8 mouse cellular contexts compared by ENCODE assay signal in genomic region chr16:32643661-32644061, GRCm38 (mm10). TPM values are rescaled to one million over a fixed set of nuclear protein-coding genes. Genes with fewer than 3 reads are reported as not detected.
DNase-seq lines count a peak whose midpoint lies in the region; ATAC-seq and TF ChIP-seq lines count a peak whose summit lies in the region.

Tnk2 (plus strand) TSS chr16:32643874.

- WGBS in heart, embryonic 11.5 days (ENCODE audit: insufficient replicate concordance): 2% methylated on average over 23 of the region's 40 CpGs
- under 1% methylated on average over 29 of the region's 40 CpGs for WGBS in kidney, embryonic 16.5 days
- WGBS in liver, adult 2 months: 7% methylated on average over 38 of the region's 40 CpGs
- under 1% methylated on average over 25 of the region's 40 CpGs for WGBS in stomach, embryonic 15.5 days

- peak; percentile 89 for ATAC-seq in heart, embryonic 11.5 days (replicated peaks; ENCODE audit: insufficient number of reproducible peaks, low FRiP score, low TSS enrichment)
- peak; percentile 88 for ATAC-seq in kidney, embryonic 16.5 days (ENCODE audit: low FRiP score, low TSS enrichment)
- peak; percentile 88 for ATAC-seq in stomach, embryonic 15.5 days (ENCODE audit: insufficient read depth, low FRiP score, low read depth)

- H3K9ac ChIP-seq in heart, embryonic 11.5 days (ENCODE audit: low read depth, low read length): peak within 1 kb of the TSS; percentile 90
- peak within 1 kb of the TSS; percentile 90 for H3K9ac ChIP-seq in kidney, embryonic 16.5 days (replicated peaks; ENCODE audit: low read length)
- peak within 1 kb of the TSS; percentile 97 for H3K9ac ChIP-seq in liver, adult 2 months (ENCODE audit: low read depth, low read length)
- peak within 1 kb of the TSS; percentile 86 for H3K9ac ChIP-seq in stomach, embryonic 15.5 days

- TF ChIP-seq CTCF in embryonic fibroblast, embryonic 13.5 days (IDR thresholded peaks at IDR 0.05; ENCODE audit: borderline replicate concordance, insufficient read depth, low read length): no peak
- no peak for TF ChIP-seq CTCF in liver, adult 2 months (IDR thresholded peaks at IDR 0.05; ENCODE audit: low read depth, low read length)

- TF ChIP-seq POLR2A in embryonic fibroblast, embryonic 13.5 days (IDR thresholded peaks at IDR 0.05; ENCODE audit: low read depth, low read length): peak; percentile 37; the same call in 1 of the 2 replicates
- no peak for TF ChIP-seq POLR2A in liver, adult 2 months (IDR thresholded peaks at IDR 0.05; ENCODE audit: extremely low read depth, insufficient read depth, low read length)

- peaks cover 18% of the 10 kb centered on the region for H3K4me1 ChIP-seq in embryonic fibroblast, embryonic 13.5 days (ENCODE audit: control insufficient read depth, insufficient read depth, low read length)
- H3K4me1 ChIP-seq in heart, embryonic 11.5 days (ENCODE audit: control insufficient read depth, insufficient read depth, low read length): peaks cover 22% of the 10 kb centered on the region
- peaks cover 32% of the 10 kb centered on the region for H3K4me1 ChIP-seq in kidney, embryonic 16.5 days (ENCODE audit: insufficient read depth, low read length)
- H3K4me1 ChIP-seq in liver, adult 2 months (ENCODE audit: control insufficient read depth, insufficient read depth, low read length): peaks cover 9% of the 10 kb centered on the region
- H3K4me1 ChIP-seq in stomach, embryonic 15.5 days: peaks cover 20% of the 10 kb centered on the region

- H3K4me3 ChIP-seq in embryonic fibroblast, embryonic 13.5 days (ENCODE audit: insufficient read depth, low read length): peak within 1 kb of the TSS; percentile 87
- peak within 1 kb of the TSS; percentile 95 for H3K4me3 ChIP-seq in heart, embryonic 11.5 days (ENCODE audit: low read depth, low read length)
- peak within 1 kb of the TSS; percentile 87 for H3K4me3 ChIP-seq in kidney, embryonic 16.5 days (ENCODE audit: low read length)
- peak within 1 kb of the TSS; percentile 77 for H3K4me3 ChIP-seq in liver, adult 2 months (ENCODE audit: insufficient read depth, low read depth, low read length)
- H3K4me3 ChIP-seq in stomach, embryonic 15.5 days (replicated peaks): peak within 1 kb of the TSS; percentile 85

- no peaks in the 10 kb centered on the region for H3K27me3 ChIP-seq in heart, embryonic 11.5 days (ENCODE audit: control insufficient read depth, insufficient read depth, low read length)
- H3K27me3 ChIP-seq in kidney, embryonic 16.5 days (ENCODE audit: insufficient read depth, low read length): no peaks in the 10 kb centered on the region
- H3K27me3 ChIP-seq in liver, adult 2 months (ENCODE audit: control insufficient read depth, insufficient read depth, low read length): no peaks in the 10 kb centered on the region
- H3K27me3 ChIP-seq in stomach, embryonic 15.5 days (replicated peaks): no peaks in the 10 kb centered on the region

- no peaks in the 10 kb centered on the region; the same call in 1 of the 2 replicates for H3K79me2 ChIP-seq in liver, adult 2 months (ENCODE audit: control insufficient read depth, insufficient read depth, low read length)

- peak within 1 kb of the TSS; percentile 97 for H3K4me2 ChIP-seq in heart, embryonic 11.5 days
- H3K4me2 ChIP-seq in kidney, embryonic 16.5 days (replicated peaks; ENCODE audit: low read depth, low read length): peak within 1 kb of the TSS; percentile 95
- peak within 1 kb of the TSS; percentile 92 for H3K4me2 ChIP-seq in stomach, embryonic 15.5 days

- peak within 1 kb of the TSS; percentile 76 for H3K27ac ChIP-seq in embryonic fibroblast, embryonic 13.5 days (ENCODE audit: insufficient read depth, low read length)
- H3K27ac ChIP-seq in heart, embryonic 11.5 days (ENCODE audit: low read depth, low read length): peak within 1 kb of the TSS; percentile 64
- H3K27ac ChIP-seq in kidney, embryonic 16.5 days (ENCODE audit: low read length): peak within 1 kb of the TSS; percentile 72
- no peak within 1 kb of the TSS for H3K27ac ChIP-seq in liver, adult 2 months (replicated peaks; ENCODE audit: insufficient read depth, low read depth, low read length)
- H3K27ac ChIP-seq in stomach, embryonic 15.5 days: peak within 1 kb of the TSS; percentile 81

- DNase-seq in CD4-positive helper T cell, adult 2 months (ENCODE audit: low read depth, low spot score): peak; percentile 90
- peak; percentile 95 for DNase-seq in brain, adult 2 months (ENCODE audit: low read depth, low spot score)
- peak; percentile 59 for DNase-seq in liver, adult 2 months (ENCODE audit: extremely low read depth, low read depth, low spot score)
- peak; percentile 87 for DNase-seq in naive thymus-derived CD4-positive, alpha-beta T cell, adult 2 months (ENCODE audit: low read depth)

- no peaks in the 10 kb centered on the region for H3K36me3 ChIP-seq in heart, embryonic 11.5 days (ENCODE audit: control insufficient read depth, insufficient read depth, low read length)
- no peaks in the 10 kb centered on the region for H3K36me3 ChIP-seq in kidney, embryonic 16.5 days (ENCODE audit: insufficient read depth, low read length)
- no peaks in the 10 kb centered on the region for H3K36me3 ChIP-seq in liver, adult 2 months (ENCODE audit: control insufficient read depth, insufficient read depth, low read length)
- no peaks in the 10 kb centered on the region for H3K36me3 ChIP-seq in stomach, embryonic 15.5 days

- no peaks in the 10 kb centered on the region for H3K9me3 ChIP-seq in heart, embryonic 11.5 days (replicated peaks; ENCODE audit: control insufficient read depth, low read length)
- no peaks in the 10 kb centered on the region for H3K9me3 ChIP-seq in kidney, embryonic 16.5 days (ENCODE audit: low read length)
- no peaks in the 10 kb centered on the region for H3K9me3 ChIP-seq in stomach, embryonic 15.5 days

RNA-seq across cellular contexts. Expression of gene Tnk2, which starts in this region (rescaled TPM):
- 92.4 and 144 TPM in 2 replicates for polyA plus RNA-seq in embryonic fibroblast, embryonic 13.5 days (2011; ENCODE audit: insufficient read length, low read depth, missing spikeins)
- 6.9 and 7.8 TPM in 2 replicates for polyA plus RNA-seq in heart, embryonic 11.5 days (2014; fragmentation: Nextera tagmentation; extraction: Ambion mirVana)
- 10.9 and 11.3 TPM in 2 replicates for polyA plus RNA-seq in kidney, embryonic 16.5 days (2015; fragmentation: Nextera tagmentation; extraction: Ambion mirVana)
- 1.9 and 4.9 TPM in 2 replicates for total RNA-seq in liver, adult 2 months (2014; rRNA removed)
- 33.4 and 35.7 TPM in 2 replicates for polyA plus RNA-seq in liver, adult 2 months (2012; rRNA removed)
- 12.0 and 14.9 TPM in 2 replicates for polyA plus RNA-seq in stomach, embryonic 15.5 days (2015; fragmentation: Nextera tagmentation; extraction: Ambion mirVana)
